In genomic region chr7:73606677-73607449, GRCm38 (mm10) we compare ENCODE assay signal across 8 mouse cellular contexts.
DNase-seq lines count a peak whose midpoint lies in the region; ATAC-seq and TF ChIP-seq lines count a peak whose summit lies in the region.

No protein-coding gene starts in this region.

- intact Hi-C loops in heart, postnatal 14 days (cut with DNase I), result loop anchor here (1.0 to 2.0 kb wide), 2 partner anchors 10 to 50 kb away; no protein-coding TSS in a partner anchor

- peak overlapping the region; percentile 61 for H3K4me2 ChIP-seq in forebrain, embryonic 14.5 days (ENCODE audit: low read length)
- H3K4me2 ChIP-seq in lung, embryonic 14.5 days, result peak overlapping the region; percentile 74

- DNase-seq in G1E (ENCODE audit: low spot score), result peak; percentile 88
- peak; percentile 95 for DNase-seq in cerebellum, adult 11 months
- DNase-seq in forebrain, embryonic 14.5 days (ENCODE audit: low spot score), result peak; percentile 97
- DNase-seq in heart, postnatal 14 days, result peak; percentile 94 to 95
- DNase-seq in layer of hippocampus, adult 2 months (ENCODE audit: low spot score in 2 of 2), result peak; percentile 93 to 94
- peak; percentile 99 for DNase-seq in lung, embryonic 14.5 days
- DNase-seq in testis, postnatal 14 days (ENCODE audit: low spot score), result peak; percentile 91

- no peak for TF ChIP-seq CTCF in G1E (IDR thresholded peaks at IDR 0.05; ENCODE audit: low read depth, low read length)
- TF ChIP-seq CTCF in layer of hippocampus, adult 2 months (conservative IDR thresholded peaks at IDR 0.05), result no peak
- no peak for TF ChIP-seq CTCF in lung, embryonic 14.5 days (IDR thresholded peaks at IDR 0.05; ENCODE audit: low read depth)

- peak overlapping the region; percentile 39; the same call in 1 of the 2 replicates for H3K4me3 ChIP-seq in G1E (ENCODE audit: low read depth, low read length)
- peak overlapping the region; percentile 29 for H3K4me3 ChIP-seq in forebrain, embryonic 14.5 days (ENCODE audit: low read depth, low read length)
- H3K4me3 ChIP-seq in layer of hippocampus, adult 2 months, result peak overlapping the region; percentile 54
- peak overlapping the region; percentile 36 for H3K4me3 ChIP-seq in lung, embryonic 14.5 days (ENCODE audit: low read depth, low read length)

- peak overlapping the region; percentile 65 for H3K9ac ChIP-seq in forebrain, embryonic 14.5 days (ENCODE audit: low read length)
- peak overlapping the region; percentile 62 for H3K9ac ChIP-seq in lung, embryonic 14.5 days

- 1% methylated on average over 30 of the region's 30 CpGs for WGBS in forebrain, embryonic 14.5 days
- WGBS in lung, embryonic 14.5 days, result 3% methylated on average over 30 of the region's 30 CpGs

- ATAC-seq in G1E (ENCODE audit: extremely low read depth, insufficient number of reproducible peaks, low FRiP score, poor library complexity, severe bottlenecking), result peak; percentile 59
- ATAC-seq in forebrain, embryonic 14.5 days, result peak; percentile 94
- peak; percentile 96 for ATAC-seq in lung, embryonic 14.5 days (ENCODE audit: insufficient read depth)
- peak; percentile 89 for ATAC-seq in neutrophil, adult 5-6 weeks (ENCODE audit: extremely low read depth, insufficient number of reproducible peaks, low FRiP score, poor library complexity, severe bottlenecking)

- peaks cover 71% of the 10 kb centered on the region for H3K4me1 ChIP-seq in G1E (ENCODE audit: insufficient read depth, low read depth, low read length)
- peaks cover 14% of the 10 kb centered on the region for H3K4me1 ChIP-seq in forebrain, embryonic 14.5 days (ENCODE audit: control insufficient read depth, insufficient read depth, low read length)
- H3K4me1 ChIP-seq in lung, embryonic 14.5 days (ENCODE audit: insufficient read depth), result no peaks in the 10 kb centered on the region

- no peaks in the 10 kb centered on the region for H3K36me3 ChIP-seq in G1E (replicated peaks)
- no peaks in the 10 kb centered on the region for H3K36me3 ChIP-seq in forebrain, embryonic 14.5 days (ENCODE audit: control insufficient read depth, insufficient read depth, low read length)
- H3K36me3 ChIP-seq in lung, embryonic 14.5 days (ENCODE audit: insufficient read depth), result no peaks in the 10 kb centered on the region

- 0 out of 2 replicates have a peak, but pooled peaks cover 3% of the 10 kb centered on the region for H3K9me3 ChIP-seq in G1E (replicated peaks)
- H3K9me3 ChIP-seq in forebrain, embryonic 14.5 days (replicated peaks; ENCODE audit: control insufficient read depth, low read length), result no peaks in the 10 kb centered on the region
- no peaks in the 10 kb centered on the region for H3K9me3 ChIP-seq in lung, embryonic 14.5 days (ENCODE audit: low read depth, low read length)

- H3K27me3 ChIP-seq in G1E (ENCODE audit: insufficient read depth, low read length), result no peaks in the 10 kb centered on the region
- no peaks in the 10 kb centered on the region for H3K27me3 ChIP-seq in forebrain, embryonic 14.5 days (replicated peaks; ENCODE audit: control insufficient read depth, insufficient read depth, low read length)
- no peaks in the 10 kb centered on the region for H3K27me3 ChIP-seq in lung, embryonic 14.5 days (ENCODE audit: insufficient read depth, low read length)

- H3K27ac ChIP-seq in forebrain, embryonic 14.5 days (ENCODE audit: low read depth, low read length), result peak overlapping the region; percentile 93
- peak overlapping the region; percentile 92 for H3K27ac ChIP-seq in layer of hippocampus, adult 2 months
- peak overlapping the region; percentile 94 for H3K27ac ChIP-seq in lung, embryonic 14.5 days (ENCODE audit: low read depth)

Comparison
In these comparisons a context has a peak if more than half of its experiments do, and no peak if none do; other contexts are left out.
1. Peak in every context shown above with its lines: DNase-seq, ATAC-seq, H3K4me3 ChIP-seq and H3K27ac ChIP-seq.